Mouse (Mus musculus) MEL (cell line): ENCODE results near the gene Alg2. TPM values are rescaled to one million over a fixed set of nuclear protein-coding genes. Genes with fewer than 3 reads are reported as not detected.

Experiments
- DNase-seq: peaks from one replicate; pipeline ENCODE4 v3.0.0; 2011; ENCODE audit warnings: low read depth, low spot score
- H3K27ac ChIP-seq: 2 replicates; pipeline ENCODE4 v1.5.1; 2012; ENCODE audit warnings: low read depth, mild to moderate bottlenecking, control low read depth, low read length, moderate library complexity; ENCODE audit not compliant: control insufficient read depth
- H3K27me3 ChIP-seq, 2 experiments: fragments of 150-350 bp in 1 of 2; sonication (generic) in 1 of 2; 2 replicates each; pipeline ENCODE4 v1.6.1; 2012; ENCODE audit warnings: low read length in 2 of 2, mild to moderate bottlenecking in 2 of 2, improper control_type of control experiment in 1 of 2, moderate library complexity in 1 of 2; ENCODE audit not compliant: insufficient read depth in 2 of 2, control insufficient read depth in 1 of 2
- H3K36me3 ChIP-seq, 2 experiments: 2 replicates each; pipeline ENCODE4 v1.6.1; 2012 to 2014; ENCODE audit warnings: low read length in 2 of 2, improper control_type of control experiment in 1 of 2, inconsistent platforms in 1 of 2, mild to moderate bottlenecking in 1 of 2; ENCODE audit not compliant: insufficient read depth in 2 of 2, control insufficient read depth in 1 of 2
- H3K4me1 ChIP-seq, 2 experiments: fragments of 150-350 bp in 1 of 2; sonication (generic) in 1 of 2; 2 replicates each; pipeline ENCODE4 v1.6.1; 2012; ENCODE audit warnings: low read length in 2 of 2, improper control_type of control experiment in 1 of 2, mild to moderate bottlenecking in 1 of 2; ENCODE audit not compliant: insufficient read depth in 2 of 2, control insufficient read depth in 1 of 2
- H3K4me3 ChIP-seq, 2 experiments: fragments of 150-350 bp in 1 of 2; sonication (generic) in 1 of 2; 2 replicates each; pipeline ENCODE4 v1.5.1; 2012; ENCODE audit warnings: low read depth in 2 of 2, low read length in 2 of 2, mild to moderate bottlenecking in 2 of 2, moderate library complexity in 2 of 2, control low read depth in 1 of 2, improper control_type of control experiment in 1 of 2; ENCODE audit not compliant: control insufficient read depth in 1 of 2, insufficient read depth in 1 of 2
- H3K79me2 ChIP-seq: 2 replicates; pipeline ENCODE4 v1.6.1; 2012; ENCODE audit warnings: mild to moderate bottlenecking, low read length, moderate library complexity; ENCODE audit not compliant: control insufficient read depth, poor library complexity, insufficient read depth
- H3K9ac ChIP-seq: 2 replicates; pipeline ENCODE4 v1.6.1; 2012; ENCODE audit warnings: low read depth, mild to moderate bottlenecking, control low read depth, low read length, moderate library complexity; ENCODE audit not compliant: control insufficient read depth, poor library complexity, severe bottlenecking
- H3K9me3 ChIP-seq: fragments of 150-350 bp; sonication (generic); replicated peaks from 2 replicates; pipeline ENCODE4 v1.6.1; 2012; ENCODE audit warnings: mild to moderate bottlenecking, low read length, improper control_type of control experiment, moderate library complexity; ENCODE audit not compliant: insufficient read depth
- CHD2 ChIP-seq: IDR thresholded peaks from 2 replicates; pipeline ENCODE4 v1.6.1; 2011; ENCODE audit warnings: low read length, improper control_type of control experiment
- E2F4 ChIP-seq: IDR thresholded peaks from 2 replicates; pipeline ENCODE4 v1.6.1; 2011; ENCODE audit warnings: low read depth, low read length, improper control_type of control experiment, borderline replicate concordance
- ELF1 ChIP-seq: IDR thresholded peaks from 2 replicates; pipeline ENCODE4 v1.6.1; 2014; ENCODE audit warnings: low read depth, mild to moderate bottlenecking, inconsistent platforms, low read length, improper control_type of control experiment, moderate library complexity
- ETS1 ChIP-seq: IDR thresholded peaks from 2 replicates; pipeline ENCODE4 v1.6.1; 2012; ENCODE audit warnings: low read depth, mild to moderate bottlenecking, inconsistent platforms, low read length, improper control_type of control experiment, moderate library complexity
- GABPA ChIP-seq: IDR thresholded peaks from 2 replicates; pipeline ENCODE4 v1.6.1; 2012; ENCODE audit warnings: low read depth, mild to moderate bottlenecking, inconsistent platforms, low read length, improper control_type of control experiment, moderate library complexity
- HCFC1 ChIP-seq: IDR thresholded peaks from 2 replicates; pipeline ENCODE4 v1.6.1; 2012; ENCODE audit warnings: low read depth, mild to moderate bottlenecking, inconsistent platforms, low read length, improper control_type of control experiment, moderate library complexity
- MEF2A ChIP-seq: IDR thresholded peaks from 2 replicates; pipeline ENCODE4 v1.6.1; 2014; ENCODE audit warnings: low read depth, mild to moderate bottlenecking, inconsistent platforms, low read length, improper control_type of control experiment; ENCODE audit not compliant: poor library complexity, insufficient replicate concordance, severe bottlenecking; ENCODE audit errors: extremely low read depth
- MXI1 ChIP-seq: IDR thresholded peaks from 2 replicates; pipeline ENCODE4 v1.6.1; 2011; ENCODE audit warnings: mild to moderate bottlenecking, low read depth, low read length, improper control_type of control experiment
- NELFE ChIP-seq: IDR thresholded peaks from 2 replicates; pipeline ENCODE4 v1.6.1; 2011; ENCODE audit warnings: low read depth, low read length, improper control_type of control experiment
- NRF1 ChIP-seq: IDR thresholded peaks from 2 replicates; pipeline ENCODE4 v1.6.1; 2014; ENCODE audit warnings: low read depth, mild to moderate bottlenecking, inconsistent platforms, low read length, improper control_type of control experiment, moderate library complexity; ENCODE audit not compliant: poor library complexity, insufficient read depth, severe bottlenecking
- POLR2A ChIP-seq, 2 experiments: IDR thresholded peaks; 2 replicates each; pipeline ENCODE4 v1.6.1; 2011 to 2012; ENCODE audit warnings: low read length in 2 of 2, mild to moderate bottlenecking in 2 of 2, control low read depth in 1 of 2, improper control_type of control experiment in 1 of 2, low read depth in 1 of 2, moderate library complexity in 1 of 2; ENCODE audit not compliant: control insufficient read depth in 1 of 2, insufficient read depth in 1 of 2, poor library complexity in 1 of 2
- POLR2AphosphoS2 ChIP-seq: IDR thresholded peaks from 2 replicates; pipeline ENCODE4 v1.6.1; 2011; ENCODE audit warnings: low read length, improper control_type of control experiment
- POLR2AphosphoS5 ChIP-seq: IDR thresholded peaks from 2 replicates; pipeline ENCODE4 v1.6.1; 2012; ENCODE audit warnings: low read depth, borderline replicate concordance, mild to moderate bottlenecking, inconsistent platforms, low read length, moderate library complexity, mixed read lengths
- RAD21 ChIP-seq: IDR thresholded peaks from 2 replicates; pipeline ENCODE4 v1.6.1; 2011; ENCODE audit warnings: mild to moderate bottlenecking, low read depth, low read length, improper control_type of control experiment
- SIN3A ChIP-seq: IDR thresholded peaks from 2 replicates; pipeline ENCODE4 v1.6.1; 2012; ENCODE audit warnings: low read length, improper control_type of control experiment, inconsistent platforms
- USF1 ChIP-seq: IDR thresholded peaks from 2 replicates; pipeline ENCODE4 v1.6.1; 2014; ENCODE audit warnings: low read depth, mild to moderate bottlenecking, inconsistent platforms, low read length, improper control_type of control experiment, moderate library complexity
- ZC3H11A ChIP-seq: IDR thresholded peaks from 2 replicates; pipeline ENCODE4 v1.6.1; 2012; ENCODE audit warnings: low read depth, mild to moderate bottlenecking, inconsistent platforms, low read length, improper control_type of control experiment
- polyA plus RNA-seq, 2 experiments: library from polyadenylated mRNA; stranded (reverse) in 1 of 2; unstranded in 1 of 2; fragments of >175 nt in 1 of 2; fragments of >200 nt in 1 of 2; gene quantifications; 2 replicates each; pipeline versions ENCODE4 v1.2.1 to v1.2.4; 2012; ENCODE audit warnings: low replicate concordance in 2 of 2, low read depth in 1 of 2; ENCODE audit not compliant: insufficient read length in 2 of 2, insufficient read depth in 1 of 2, missing spikeins in 1 of 2
- total RNA-seq: library from RNA; depleted of rRNA; stranded (reverse); fragments of 300-350 nt; gene quantifications from 2 replicates; pipeline ENCODE4 v1.2.3, GENCODE M21; 2012

Alg2 gene
- total and polyA plus RNA-seq, 3 experiments, result 11.6 to 48.1 (median 31.3) TPM

DNA sequence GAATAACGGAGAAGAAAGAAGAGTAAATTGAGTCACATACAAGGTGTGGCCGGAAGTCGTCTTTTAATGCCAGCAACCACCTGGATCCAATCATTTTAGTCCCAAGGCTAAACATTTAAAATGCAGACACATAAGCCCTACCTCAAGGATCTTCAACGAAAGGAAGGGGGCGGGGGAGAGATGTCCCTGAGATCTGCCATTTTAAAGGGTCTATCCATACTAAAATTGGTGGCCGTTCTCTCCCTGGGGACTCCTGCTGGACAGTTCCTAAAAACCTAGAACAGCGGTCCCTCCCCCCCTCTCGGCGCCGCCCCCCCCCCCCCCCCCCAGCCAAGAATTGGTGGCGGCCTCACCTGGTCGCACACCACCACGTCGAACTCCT, 556 bp downstream of the Alg2 start:
- H3K4me3 ChIP-seq, result peak overlapping the region; percentile 74 to 87
- peaks cover 45% of the 10 kb centered on the region for H3K79me2 ChIP-seq
- no peaks in the 10 kb centered on the region for H3K9me3 ChIP-seq
- H3K4me1 ChIP-seq, result peaks cover 4 to 9% of the 10 kb centered on the region in 2 experiments; a peak in 3 of 4 replicates
- peak; percentile 61 for DNase-seq
- H3K9ac ChIP-seq, result peak overlapping the region; percentile 86
- peaks cover 11 to 22% of the 10 kb centered on the region in 2 experiments for H3K36me3 ChIP-seq
- TF ChIP-seq SIN3A (0 out of 2 replicates have a peak, but pooled peaks have one; percentile 50), POLR2A (IDR thresholded peaks at IDR 0.05; ENCODE audit: control insufficient read depth in 1 of 2, insufficient read depth in 1 of 2, low read depth in 1 of 2, low read length in 2 of 2, poor library complexity in 1 of 2) (no peak)
- H3K27ac ChIP-seq, result peak overlapping the region; percentile 76
- H3K27me3 ChIP-seq, result no peaks in the 10 kb centered on the region

DNA sequence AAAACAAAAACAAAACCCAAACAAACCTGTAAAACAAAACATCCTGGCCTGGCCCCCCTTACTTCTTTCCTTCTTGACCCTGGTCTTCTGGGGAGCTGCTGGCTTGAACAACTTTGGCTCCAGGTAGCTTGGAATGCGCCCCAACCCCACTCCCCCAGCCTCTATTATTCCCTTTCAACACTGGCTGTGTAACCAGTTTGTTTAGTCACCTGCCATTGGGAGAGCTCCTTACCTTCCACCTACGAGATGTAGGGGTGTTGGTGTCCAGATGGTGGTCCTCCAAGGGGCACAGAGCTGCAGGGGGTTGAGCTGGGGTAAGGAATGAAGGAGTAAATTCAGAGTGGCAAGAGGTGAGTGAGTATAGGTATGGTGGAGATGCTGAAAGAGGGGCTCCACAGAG, 6.9 kb downstream of the Alg2 start:
- Histone ChIP-seq H3K4me3 (no peak overlapping the region), H3K27me3 (no peaks in the 10 kb centered on the region), H3K9me3 (no peaks in the 10 kb centered on the region), H3K4me1 (no peaks in the 10 kb centered on the region), H3K9ac (no peak overlapping the region), H3K36me3 (peaks cover 0 to 7% of the 10 kb centered on the region in 2 experiments; a peak in 2 of 4 replicates), H3K27ac (no peak overlapping the region), H3K79me2 (peaks cover 6% of the 10 kb centered on the region)
- DNase-seq, result no peak
- no peak for TF ChIP-seq MXI1
- TF ChIP-seq ETS1, result no peak
- TF ChIP-seq POLR2A (IDR thresholded peaks at IDR 0.05; ENCODE audit: control insufficient read depth in 1 of 2, insufficient read depth in 1 of 2, low read depth in 1 of 2, low read length in 2 of 2, poor library complexity in 1 of 2), result no peak
- no peak for TF ChIP-seq NELFE
- TF ChIP-seq POLR2AphosphoS2, result no peak
- no peak for TF ChIP-seq E2F4
- TF ChIP-seq CHD2, result no peak
- TF ChIP-seq MEF2A, result no peak
- TF ChIP-seq ELF1, result no peak
- TF ChIP-seq GABPA, result no peak
- TF ChIP-seq HCFC1, result no peak
- no peak for TF ChIP-seq POLR2AphosphoS5
- no peak for TF ChIP-seq ZC3H11A
- no peak for TF ChIP-seq USF1
- no peak for TF ChIP-seq NRF1
- no peak for TF ChIP-seq RAD21
